Mouse (Mus musculus): ENCODE measurements at regions not wholly inside any gene's neighbourhood (a gene's known extent, or its start where the extent isn't known, plus 50 kb on each side); places are given as distances from the start of the nearest gene placed in this dataset.

- DNase-seq, result no peak
Measured at GRCm38 (mm10) chr17:85932360-85933132, 212.4 kb downstream of the Srbd1 start.

- no peak for DNase-seq
Measured at GRCm38 (mm10) chr17:85931955-85932354, 213.0 kb downstream of the Srbd1 start.

GRCm38 (mm10) chr17:85930789-85931188, 214.2 kb downstream of the Srbd1 start:
- DNase-seq, result no peak

GRCm38 (mm10) chr17:85930331-85930730, 214.6 kb downstream of the Srbd1 start:
- no peak for DNase-seq

GRCm38 (mm10) chr17:85929699-85930286, 215.2 kb downstream of the Srbd1 start:
- no peak for DNase-seq

- DNase-seq, result no peak
Measured at GRCm38 (mm10) chr17:85928543-85928942, 216.4 kb downstream of the Srbd1 start.

- no peak for DNase-seq
Measured at GRCm38 (mm10) chr17:85927261-85927660, 217.7 kb downstream of the Srbd1 start.

- DNase-seq, result no peak
Measured at GRCm38 (mm10) chr17:85926044-85926443, 218.9 kb downstream of the Srbd1 start.

- DNase-seq, result no peak
Measured at GRCm38 (mm10) chr17:85921219-85921673, 223.7 kb downstream of the Srbd1 start.

GRCm38 (mm10) chr17:85919868-85920267, 225.1 kb downstream of the Srbd1 start:
- no peak for DNase-seq

GRCm38 (mm10) chr17:85915870-85916269, 227.8 kb upstream of the Six2 start:
- no peak for DNase-seq

- DNase-seq, result no peak
Measured at GRCm38 (mm10) chr17:85914062-85914461, 226.0 kb upstream of the Six2 start.

GRCm38 (mm10) chr17:85908709-85909108, 220.6 kb upstream of the Six2 start:
- no peak for DNase-seq

- DNase-seq, result no peak
Measured at GRCm38 (mm10) chr17:85906597-85907187, 218.6 kb upstream of the Six2 start.

- DNase-seq, result no peak
Measured at GRCm38 (mm10) chr17:85902575-85902974, 214.5 kb upstream of the Six2 start.

GRCm38 (mm10) chr17:85899096-85899495, 211.0 kb upstream of the Six2 start:
- DNase-seq, result no peak

GRCm38 (mm10) chr17:85895978-85896377, 207.9 kb upstream of the Six2 start:
- no peak for DNase-seq

- DNase-seq, result no peak
Measured at GRCm38 (mm10) chr17:85891243-85891642, 203.2 kb upstream of the Six2 start.

GRCm38 (mm10) chr17:85889746-85890532, 201.9 kb upstream of the Six2 start:
- DNase-seq, result no peak

GRCm38 (mm10) chr17:85888568-85889398, 200.7 kb upstream of the Six2 start:
- DNase-seq, result no peak

GRCm38 (mm10) chr17:85886675-85887074, 198.6 kb upstream of the Six2 start:
- no peak for DNase-seq

GRCm38 (mm10) chr17:85886237-85886636, 198.2 kb upstream of the Six2 start:
- DNase-seq, result no peak

Data from heart, adult 11 months (tissue).